Mouse (Mus musculus): Measurements from ENCODE around the gene Zfp160. TPM values are rescaled to one million over a fixed set of nuclear protein-coding genes. Genes with fewer than 3 reads are reported as not detected.
A peak's percentile ranks its signal among the peaks of the same experiment; 100 is the strongest.

Zfp160 gene
- 1.1 and 1.5 TPM in 2 replicates for polyA plus RNA-seq (2012; rRNA removed)

DNA sequence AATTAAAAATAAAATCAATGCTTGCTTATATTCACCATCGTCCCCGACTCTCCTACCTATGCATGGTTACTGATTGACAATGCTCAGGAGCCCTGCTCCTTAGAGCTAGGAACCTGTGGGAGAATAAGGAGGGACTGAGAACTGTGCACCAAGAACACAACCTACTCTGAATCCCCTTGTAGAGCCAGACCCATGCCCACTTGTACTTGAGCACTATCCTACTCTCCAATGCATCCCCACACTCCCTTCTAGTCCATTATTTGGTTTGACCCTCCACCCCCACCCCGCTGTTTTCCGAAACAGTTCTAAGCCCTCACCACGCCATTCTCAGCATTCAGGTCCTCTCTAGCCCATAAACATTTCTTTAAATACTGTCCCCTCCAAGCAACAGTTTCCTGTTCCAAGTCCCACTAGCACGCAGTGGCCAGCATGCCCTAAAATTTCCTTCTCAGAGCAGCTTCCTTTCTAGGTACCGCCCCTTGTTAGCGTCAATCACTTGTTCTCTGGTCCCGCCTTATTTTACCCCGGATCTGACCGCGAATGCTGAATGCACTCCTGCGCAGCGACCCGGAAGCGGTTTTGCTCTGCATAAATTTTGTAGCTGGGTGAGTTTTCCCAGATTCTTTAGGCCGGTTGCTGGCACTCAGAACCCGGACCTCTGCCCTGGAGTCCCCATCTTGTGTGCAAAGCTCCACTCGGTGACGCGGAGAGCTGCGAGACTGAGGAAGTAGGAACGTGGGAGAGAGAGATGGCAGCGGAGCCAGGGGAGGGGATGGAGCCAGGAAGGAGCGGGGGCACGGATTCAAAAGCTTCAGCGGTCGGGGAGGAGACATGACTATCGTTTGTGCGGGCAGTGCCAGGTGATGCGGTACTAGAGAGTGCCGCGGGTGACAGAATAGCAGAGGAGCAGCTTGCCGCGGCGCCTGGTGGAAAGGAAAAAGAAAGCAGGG is at the start of gene Zfp160:
Gene Zfp160, plus strand, starts transcription at position 522 of the 950 bp plus-strand sequence.
- WGBS: 7% methylated on average over 36 of the region's 36 CpGs
- H3K36me3 ChIP-seq (ENCODE audit: control insufficient read depth, insufficient read depth, low read length): peaks cover 5% of the 10 kb centered on the region; the same call in 1 of the 2 replicates
- DNase-seq (ENCODE audit: low read depth in 1 of 2, low spot score in 2 of 2): peak; percentile 70 to 81
- peak within 1 kb of the TSS; percentile 71 for H3K4me3 ChIP-seq (ENCODE audit: extremely low read depth, insufficient read depth, insufficient read length)
- peaks cover 2% of the 10 kb centered on the region; the same call in 1 of the 2 replicates for H3K4me1 ChIP-seq (ENCODE audit: control insufficient read depth, insufficient read depth, insufficient read length)
- TF ChIP-seq POLR2A (IDR thresholded peaks at IDR 0.05; ENCODE audit: low read depth, low read length) (no peak; the same call in none of the 2 replicates), CTCF (IDR thresholded peaks at IDR 0.05; ENCODE audit: extremely low read depth, insufficient read depth, insufficient read length, insufficient replicate concordance) (no peak)
- no peaks in the 10 kb centered on the region for H3K27me3 ChIP-seq (ENCODE audit: control insufficient read depth, insufficient read depth, low read length)
- H3K27ac ChIP-seq (ENCODE audit: insufficient read depth, low read length): peak within 1 kb of the TSS; percentile 74

DNA sequence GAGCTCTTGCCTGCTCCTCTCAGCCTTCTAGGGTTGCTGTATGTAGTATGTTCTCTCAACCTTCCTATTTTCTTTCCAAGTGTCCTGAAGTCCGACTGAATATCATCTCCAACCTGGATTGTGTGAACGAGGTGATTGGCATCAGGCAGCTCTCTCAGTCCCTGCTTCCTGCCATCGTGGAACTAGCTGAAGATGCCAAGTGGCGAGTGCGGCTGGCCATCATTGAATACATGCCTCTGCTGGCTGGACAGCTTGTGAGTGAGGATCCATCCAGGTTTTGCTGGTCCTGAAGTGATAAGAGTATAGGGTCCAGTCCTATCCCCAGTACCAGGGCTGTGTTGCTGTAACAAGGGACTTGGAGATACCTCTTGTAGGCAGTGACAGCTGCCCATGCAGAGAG is 48.3 kb upstream of the Zfp160 start:
- 94% methylated on average over 5 of the region's 5 CpGs for WGBS
- no peak for TF ChIP-seq POLR2A (IDR thresholded peaks at IDR 0.05; ENCODE audit: low read depth, low read length)
- TF ChIP-seq CTCF (IDR thresholded peaks at IDR 0.05; ENCODE audit: extremely low read depth, insufficient read depth, insufficient read length, insufficient replicate concordance): no peak
- H3K4me3 ChIP-seq (ENCODE audit: extremely low read depth, insufficient read depth, insufficient read length): no peak overlapping the region
- H3K4me1 ChIP-seq (ENCODE audit: control insufficient read depth, insufficient read depth, insufficient read length): no peaks in the 10 kb centered on the region
- no peaks in the 10 kb centered on the region for H3K27me3 ChIP-seq (ENCODE audit: control insufficient read depth, insufficient read depth, low read length)
- DNase-seq (ENCODE audit: low read depth in 1 of 2, low spot score in 2 of 2): no peak
- peaks cover 80% of the 10 kb centered on the region for H3K36me3 ChIP-seq (ENCODE audit: control insufficient read depth, insufficient read depth, low read length)
- no peak overlapping the region for H3K27ac ChIP-seq (ENCODE audit: insufficient read depth, low read length)

DNA sequence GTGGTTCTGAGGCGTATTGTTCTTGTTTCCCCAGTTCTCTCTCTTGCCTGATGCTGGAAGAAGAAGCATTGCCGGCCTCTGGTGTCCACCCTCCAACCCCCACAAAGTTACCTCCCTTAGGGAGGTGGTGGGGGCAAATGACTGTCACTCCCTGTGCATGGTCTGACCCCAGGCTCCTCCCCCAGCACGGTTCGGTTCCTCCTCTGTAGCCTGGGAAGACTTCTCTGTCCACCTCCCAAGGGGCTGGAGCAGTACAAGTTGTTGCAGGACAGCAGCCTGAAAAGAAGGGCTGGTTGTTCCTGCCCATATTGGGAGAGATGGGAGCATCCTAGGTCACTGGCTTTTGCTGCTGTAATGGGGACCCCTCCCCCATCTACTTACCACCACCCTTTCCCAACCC is 43.3 kb upstream of the Zfp160 start:
- TF ChIP-seq POLR2A (IDR thresholded peaks at IDR 0.05; ENCODE audit: low read depth, low read length) (no peak), CTCF (IDR thresholded peaks at IDR 0.05; ENCODE audit: extremely low read depth, insufficient read depth, insufficient read length, insufficient replicate concordance) (no peak)
- no peak overlapping the region for H3K4me3 ChIP-seq (ENCODE audit: extremely low read depth, insufficient read depth, insufficient read length)
- no peaks in the 10 kb centered on the region for H3K4me1 ChIP-seq (ENCODE audit: control insufficient read depth, insufficient read depth, insufficient read length)
- no peak overlapping the region for H3K27ac ChIP-seq (ENCODE audit: insufficient read depth, low read length)
- WGBS: 91% methylated on average over 4 of the region's 4 CpGs
- no peaks in the 10 kb centered on the region for H3K27me3 ChIP-seq (ENCODE audit: control insufficient read depth, insufficient read depth, low read length)
- peaks cover 62% of the 10 kb centered on the region for H3K36me3 ChIP-seq (ENCODE audit: control insufficient read depth, insufficient read depth, low read length)
- no peak for DNase-seq (ENCODE audit: low read depth in 1 of 2, low spot score in 2 of 2)

DNA sequence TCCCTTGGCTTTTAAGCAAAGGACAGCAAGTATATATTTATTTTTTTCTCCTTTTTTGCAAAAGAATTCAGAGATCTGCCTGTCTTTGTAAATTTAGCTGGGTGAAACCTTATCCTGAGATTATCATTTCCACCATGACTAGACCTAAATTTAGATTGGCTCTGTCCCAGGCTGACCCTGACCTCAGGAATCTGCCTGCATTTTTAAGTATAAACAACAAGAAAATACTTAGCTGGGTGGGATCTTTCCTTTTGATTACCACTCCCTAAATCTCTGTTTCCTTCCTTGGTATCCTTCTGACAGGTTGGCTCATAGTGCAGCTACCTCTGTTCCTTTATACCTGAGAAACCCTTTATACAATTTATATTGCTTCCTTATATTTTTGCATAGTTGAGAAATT is 42.0 kb upstream of the Zfp160 start:
- H3K4me3 ChIP-seq (ENCODE audit: extremely low read depth, insufficient read depth, insufficient read length): no peak overlapping the region
- H3K36me3 ChIP-seq (ENCODE audit: control insufficient read depth, insufficient read depth, low read length): peaks cover 50% of the 10 kb centered on the region
- no peak for TF ChIP-seq POLR2A (IDR thresholded peaks at IDR 0.05; ENCODE audit: low read depth, low read length)
- no peak for TF ChIP-seq CTCF (IDR thresholded peaks at IDR 0.05; ENCODE audit: extremely low read depth, insufficient read depth, insufficient read length, insufficient replicate concordance)
- no peak overlapping the region for H3K27ac ChIP-seq (ENCODE audit: insufficient read depth, low read length)
- H3K4me1 ChIP-seq (ENCODE audit: control insufficient read depth, insufficient read depth, insufficient read length): no peaks in the 10 kb centered on the region
- no peak for DNase-seq (ENCODE audit: low read depth in 1 of 2, low spot score in 2 of 2)
- H3K27me3 ChIP-seq (ENCODE audit: control insufficient read depth, insufficient read depth, low read length): no peaks in the 10 kb centered on the region

DNA sequence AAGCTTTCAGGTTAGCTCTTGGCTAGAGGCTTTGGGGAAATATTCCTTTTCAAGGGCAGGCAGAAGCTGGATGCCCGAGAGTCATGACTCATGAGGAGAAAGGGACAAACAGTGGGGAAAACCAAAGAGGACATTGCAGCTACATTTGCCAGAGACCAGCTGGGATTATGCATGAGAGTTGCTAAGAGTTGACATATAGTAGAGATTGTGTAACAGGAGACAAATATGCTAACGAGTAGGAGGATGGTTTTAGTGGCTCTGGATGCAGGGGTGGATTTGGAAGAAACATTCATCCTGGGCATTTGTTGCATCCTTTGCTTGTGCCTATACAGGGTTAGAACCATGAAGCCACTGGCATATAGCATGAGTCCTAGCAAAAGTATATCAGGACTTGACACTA is 15.0 kb upstream of the Zfp160 start:
- WGBS: 68% methylated on average over 2 of the region's 2 CpGs
- Histone ChIP-seq H3K36me3 (ENCODE audit: control insufficient read depth, insufficient read depth, low read length) (no peaks in the 10 kb centered on the region), H3K4me1 (ENCODE audit: control insufficient read depth, insufficient read depth, insufficient read length) (no peaks in the 10 kb centered on the region), H3K27me3 (ENCODE audit: control insufficient read depth, insufficient read depth, low read length) (no peaks in the 10 kb centered on the region), H3K4me3 (ENCODE audit: extremely low read depth, insufficient read depth, insufficient read length) (no peak overlapping the region), H3K27ac (ENCODE audit: insufficient read depth, low read length) (no peak overlapping the region)
- no peak for TF ChIP-seq CTCF (IDR thresholded peaks at IDR 0.05; ENCODE audit: extremely low read depth, insufficient read depth, insufficient read length, insufficient replicate concordance)
- no peak for TF ChIP-seq POLR2A (IDR thresholded peaks at IDR 0.05; ENCODE audit: low read depth, low read length)
- DNase-seq (ENCODE audit: low read depth in 1 of 2, low spot score in 2 of 2): no peak

DNA sequence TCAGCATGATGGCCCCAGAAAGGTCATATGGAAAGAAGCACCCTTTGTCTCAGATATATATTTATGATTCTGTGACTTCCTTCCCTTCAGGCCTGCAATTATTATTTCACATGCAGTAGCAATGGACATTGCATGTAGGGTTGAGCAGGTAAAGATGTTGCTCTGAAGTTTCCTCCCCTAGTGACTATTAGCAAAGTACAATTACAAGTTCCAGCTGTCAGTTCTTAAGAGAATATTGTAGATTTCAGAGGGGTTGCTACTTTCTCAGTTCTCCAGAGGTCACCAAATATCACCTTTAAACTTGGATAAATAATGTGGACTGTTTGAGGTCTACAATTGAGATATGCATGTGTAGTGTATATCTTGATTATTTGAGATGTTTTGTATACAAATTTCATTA is 12.3 kb upstream of the Zfp160 start, which contains the start of gene Vmn1r233:
Gene Vmn1r233, minus strand, starts transcription at position 101 of the 400 bp plus-strand sequence.
- no peak for TF ChIP-seq CTCF (IDR thresholded peaks at IDR 0.05; ENCODE audit: extremely low read depth, insufficient read depth, insufficient read length, insufficient replicate concordance)
- no peak for DNase-seq (ENCODE audit: low read depth in 1 of 2, low spot score in 2 of 2)
- H3K36me3 ChIP-seq (ENCODE audit: control insufficient read depth, insufficient read depth, low read length): no peaks in the 10 kb centered on the region
- no peak within 1 kb of the TSS for H3K4me3 ChIP-seq (ENCODE audit: extremely low read depth, insufficient read depth, insufficient read length)
- no peak within 1 kb of the TSS for H3K27ac ChIP-seq (ENCODE audit: insufficient read depth, low read length)
- no peaks in the 10 kb centered on the region for H3K27me3 ChIP-seq (ENCODE audit: control insufficient read depth, insufficient read depth, low read length)
- H3K4me1 ChIP-seq (ENCODE audit: control insufficient read depth, insufficient read depth, insufficient read length): no peaks in the 10 kb centered on the region

DNA sequence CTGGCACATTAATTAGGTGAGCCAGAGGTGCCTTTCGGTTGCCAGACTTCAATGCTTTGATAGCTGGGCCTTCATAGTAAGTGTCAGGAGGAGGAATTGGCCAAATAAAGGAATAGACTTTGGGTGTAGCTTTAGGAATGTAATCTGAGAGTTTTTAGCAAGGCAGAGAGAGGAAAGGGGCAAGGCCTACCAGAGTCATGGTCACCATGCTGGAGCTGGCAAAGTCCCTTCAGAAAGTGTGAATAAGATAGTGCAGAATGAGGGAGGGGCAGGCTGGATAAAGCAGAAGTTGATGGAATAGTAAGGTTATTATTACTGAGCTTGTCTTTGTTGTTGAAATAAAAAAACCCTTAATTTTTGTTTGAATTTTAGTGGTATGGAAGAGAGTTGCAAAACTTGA is 1.0 kb downstream of the Zfp160 start:
- H3K36me3 ChIP-seq (ENCODE audit: control insufficient read depth, insufficient read depth, low read length): peaks cover 5% of the 10 kb centered on the region; the same call in 1 of the 2 replicates
- H3K27me3 ChIP-seq (ENCODE audit: control insufficient read depth, insufficient read depth, low read length): no peaks in the 10 kb centered on the region
- peaks cover 2% of the 10 kb centered on the region; the same call in 1 of the 2 replicates for H3K4me1 ChIP-seq (ENCODE audit: control insufficient read depth, insufficient read depth, insufficient read length)
- H3K4me3 ChIP-seq (ENCODE audit: extremely low read depth, insufficient read depth, insufficient read length): peak overlapping the region; percentile 71
- no peak overlapping the region for H3K27ac ChIP-seq (ENCODE audit: insufficient read depth, low read length)
- TF ChIP-seq POLR2A (IDR thresholded peaks at IDR 0.05; ENCODE audit: low read depth, low read length): no peak
- TF ChIP-seq CTCF (IDR thresholded peaks at IDR 0.05; ENCODE audit: extremely low read depth, insufficient read depth, insufficient read length, insufficient replicate concordance): no peak
- 40% methylated on average over 1 of the region's 1 CpGs for WGBS
- DNase-seq (ENCODE audit: low read depth in 1 of 2, low spot score in 2 of 2): no peak

Measured in spleen, adult 2 months (tissue).